Mouse (Mus musculus) CH12F3 (cell line): Measurements from ENCODE around the gene Abca9.

Source experiments
- in situ Hi-C: fragments of 300-500 bp; cut with MboI; formaldehyde crosslinking; loops from 2 replicates; pipeline ENCODE4 v1.14.3; 2020; ENCODE audit warnings: low sequenced_read_pairs

The Abca9 gene

GRCm38 (mm10) chr11:110072158-110072557, 95.8 kb downstream of the Abca9 start:
- in situ Hi-C loops = no loop called here

GRCm38 (mm10) chr11:110061032-110061431, 107.0 kb downstream of the Abca9 start:
- in situ Hi-C loops = no loop called here

GRCm38 (mm10) chr11:110060127-110060526, 107.9 kb downstream of the Abca9 start:
- in situ Hi-C loops = no loop called here

GRCm38 (mm10) chr11:110053681-110054080, 114.3 kb downstream of the Abca9 start:
- in situ Hi-C loops = no loop called here
